Mouse (Mus musculus) MEL (cell line): ENCODE measurements at regions not wholly inside any gene's neighbourhood (a gene's known extent, or its start where the extent isn't known, plus 50 kb on each side); places are given as distances from the start of the nearest gene placed in this dataset.

Experiments used
- BHLHE40 ChIP-seq: IDR thresholded peaks from 2 replicates; pipeline ENCODE4 v1.6.1; 2012; ENCODE audit warnings: low read depth, mild to moderate bottlenecking, inconsistent platforms, low read length, improper control_type of control experiment, borderline replicate concordance
- CTCF ChIP-seq, 3 experiments: IDR thresholded peaks in 2 of 3; conservative IDR thresholded peaks in 1 of 3; 2 replicates each; pipeline ENCODE4 v1.5.1; 2011 to 2012; ENCODE audit warnings: low read length in 3 of 3, low read depth in 2 of 3, mild to moderate bottlenecking in 2 of 3, improper control_type of control experiment in 1 of 3, inconsistent platforms in 1 of 3, mixed read lengths in 1 of 3, moderate library complexity in 1 of 3; ENCODE audit not compliant: control insufficient read depth in 1 of 3, insufficient read depth in 1 of 3, poor library complexity in 1 of 3, severe bottlenecking in 1 of 3
- EP300 ChIP-seq, 2 experiments: IDR thresholded peaks; 2 replicates each; pipeline ENCODE4 v1.6.1; 2011; ENCODE audit warnings: improper control_type of control experiment in 2 of 2, low read length in 2 of 2, low read depth in 1 of 2, mild to moderate bottlenecking in 1 of 2
- MAZ ChIP-seq: IDR thresholded peaks from 2 replicates; pipeline ENCODE4 v1.6.1; 2012; ENCODE audit warnings: low read depth, mild to moderate bottlenecking, inconsistent platforms, low read length, improper control_type of control experiment
- RAD21 ChIP-seq: IDR thresholded peaks from 2 replicates; pipeline ENCODE4 v1.6.1; 2011; ENCODE audit warnings: mild to moderate bottlenecking, low read depth, low read length, improper control_type of control experiment
- TCF12 ChIP-seq: IDR thresholded peaks from 2 replicates; pipeline ENCODE4 v1.6.1; 2014; ENCODE audit warnings: low read depth, mild to moderate bottlenecking, inconsistent platforms, low read length, improper control_type of control experiment, moderate library complexity
- ZKSCAN1 ChIP-seq: IDR thresholded peaks from 2 replicates; pipeline ENCODE4 v1.6.1; 2012; ENCODE audit warnings: low read depth, mild to moderate bottlenecking, inconsistent platforms, low read length, improper control_type of control experiment, moderate library complexity
- ZNF384 ChIP-seq: IDR thresholded peaks from 2 replicates; pipeline ENCODE4 v1.6.1; 2012; ENCODE audit warnings: low read depth, mild to moderate bottlenecking, inconsistent platforms, low read length, improper control_type of control experiment

DNA sequence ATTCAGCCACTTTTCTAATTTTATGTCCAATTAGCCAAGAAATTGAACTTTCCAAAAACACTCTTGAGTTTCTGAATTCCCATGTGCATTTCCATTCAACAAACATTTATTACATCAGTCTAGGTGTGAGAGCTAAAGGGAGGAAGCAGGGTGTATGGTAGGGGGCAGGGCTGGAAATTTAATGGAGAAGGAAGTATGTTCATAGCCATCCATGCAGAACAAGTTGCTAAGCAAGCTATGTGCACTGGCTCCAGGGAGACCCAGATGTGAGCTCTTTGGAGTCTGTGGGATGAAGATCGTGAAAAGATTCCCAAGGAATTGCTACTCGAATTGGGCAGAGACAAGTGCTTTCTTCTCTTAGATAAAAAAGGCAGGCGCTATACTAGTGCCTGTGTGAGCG, 388.2 kb upstream of the Fam92a start:
- no peak for TF ChIP-seq RAD21
- no peak for TF ChIP-seq ZNF384
- no peak for TF ChIP-seq EP300 (IDR thresholded peaks at IDR 0.05; ENCODE audit: low read depth in 1 of 2, low read length in 2 of 2)
- no peak for TF ChIP-seq ZKSCAN1
- no peak for TF ChIP-seq MAZ
- no peak for TF ChIP-seq BHLHE40
- TF ChIP-seq CTCF (IDR thresholded peaks at IDR 0.05 in 2 of 3, conservative IDR thresholded peaks at IDR 0.05 in 1 of 3; ENCODE audit: control insufficient read depth in 1 of 3, insufficient read depth in 1 of 3, low read depth in 2 of 3, low read length in 3 of 3, poor library complexity in 1 of 3, severe bottlenecking in 1 of 3), result no peak
- no peak for TF ChIP-seq TCF12
